Mouse (Mus musculus) heart, adult 8-10 months (tissue): ENCODE measurements around the gene Snd1. TPM values are rescaled to one million over a fixed set of nuclear protein-coding genes. Genes with fewer than 3 reads are reported as not detected.

Source experiments
- DNase-seq: peaks from one replicate; pipeline ENCODE4 v3.0.0; 2022; ENCODE audit warnings: low spot score
- total RNA-seq, 4 experiments: library from RNA; stranded (reverse); gene quantifications; 2 replicates each; pipeline ENCODE4 v1.2.4; 2022

Snd1 gene
- total RNA-seq, 4 experiments from 2014 or later: 70.6 to 88.2 (median 80.3) TPM

DNA sequence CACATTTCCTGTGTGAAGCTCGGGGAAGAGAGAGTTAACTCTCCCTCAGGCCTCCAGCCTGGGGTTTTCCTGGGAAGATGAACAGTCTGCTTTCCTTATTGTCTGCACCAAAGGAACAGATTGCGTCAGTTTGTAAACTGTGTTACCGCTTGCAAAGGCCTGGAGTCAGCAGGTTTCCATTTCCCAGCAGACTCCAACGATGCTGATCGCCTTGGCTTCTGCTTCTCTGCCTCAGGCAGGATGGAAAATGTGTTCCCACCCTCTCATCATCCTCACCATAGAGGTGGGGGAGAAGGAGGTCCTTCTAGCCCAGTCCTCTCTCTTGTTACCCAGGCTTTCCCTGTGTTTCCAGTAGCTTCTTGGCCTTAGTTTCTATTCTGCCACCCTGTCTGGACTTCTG is 389.7 kb downstream of the Snd1 start:
- DNase-seq: no peak

DNA sequence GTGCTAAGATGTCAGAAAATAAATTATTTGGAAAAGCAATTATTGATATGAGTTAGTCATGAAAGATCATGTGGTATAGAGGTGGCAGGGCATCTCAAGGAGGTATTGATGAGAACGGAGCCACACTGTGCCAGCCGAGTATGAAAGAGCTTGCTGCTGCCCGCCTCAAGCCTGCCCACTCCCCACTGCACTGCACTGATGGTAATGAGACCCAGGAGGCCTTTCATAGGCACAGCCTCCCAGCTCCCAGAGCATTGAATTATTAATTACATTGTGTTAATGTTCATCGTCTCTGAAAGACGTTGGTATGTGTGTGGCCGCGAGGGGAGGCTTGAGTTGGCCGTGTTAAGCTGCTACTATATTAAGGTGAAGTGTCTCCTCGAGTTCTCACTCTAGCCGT is 390.2 kb downstream of the Snd1 start:
- DNase-seq: no peak

DNA sequence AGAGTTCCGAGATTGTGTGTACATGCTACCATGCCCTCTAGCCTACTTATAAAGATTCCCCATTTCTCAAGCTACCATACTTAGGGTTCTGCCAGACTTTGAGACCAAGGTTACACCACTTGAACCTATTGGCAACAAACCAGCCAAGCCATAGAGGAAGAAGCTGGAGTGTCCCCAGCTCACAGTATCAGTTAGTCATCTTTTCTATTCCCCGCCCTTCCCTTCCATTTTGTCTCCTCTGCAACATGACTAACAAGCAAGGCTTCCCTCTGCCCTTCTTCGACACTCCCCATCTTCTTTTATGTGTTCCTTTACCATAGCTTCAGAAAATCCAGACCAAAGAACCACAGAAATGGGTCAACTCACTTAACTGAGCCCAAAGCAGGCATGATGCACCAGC is 391.3 kb downstream of the Snd1 start:
- no peak for DNase-seq

DNA sequence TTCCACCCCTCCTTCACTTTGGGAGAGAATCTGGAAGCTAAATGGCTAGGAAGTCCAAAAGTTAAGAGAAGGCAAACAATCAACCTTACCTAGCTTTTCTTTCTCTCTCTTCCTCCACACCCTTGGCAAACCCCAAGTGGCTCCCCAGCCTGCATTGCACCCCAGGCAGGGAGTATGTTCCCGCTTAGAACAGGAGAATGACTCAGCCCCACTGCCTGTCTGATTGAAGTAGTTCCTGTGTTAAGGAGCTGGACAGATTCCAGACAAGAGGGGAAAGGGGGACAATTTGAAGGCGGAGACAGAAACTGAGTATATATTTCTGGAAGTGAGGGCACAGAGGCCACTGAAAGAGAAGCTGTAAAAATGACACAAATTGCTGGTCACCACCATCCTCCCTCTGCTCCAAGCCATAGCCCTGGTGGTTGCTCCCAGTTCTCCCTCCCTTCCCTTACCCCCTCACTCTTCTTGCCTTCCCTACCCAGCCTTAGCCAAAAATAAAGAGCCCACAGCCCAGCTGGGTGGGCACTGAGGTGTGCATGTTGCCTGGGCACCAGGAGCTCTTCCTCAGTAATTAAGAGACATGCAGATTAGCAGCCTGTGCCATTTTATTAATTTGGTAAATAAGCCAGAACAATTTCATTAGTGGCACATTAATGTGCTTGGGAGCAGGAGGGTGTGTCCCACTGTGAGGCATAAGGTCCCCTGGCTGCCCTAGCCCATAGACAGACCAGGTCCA is 392.7 kb downstream of the Snd1 start:
- no peak for DNase-seq

DNA sequence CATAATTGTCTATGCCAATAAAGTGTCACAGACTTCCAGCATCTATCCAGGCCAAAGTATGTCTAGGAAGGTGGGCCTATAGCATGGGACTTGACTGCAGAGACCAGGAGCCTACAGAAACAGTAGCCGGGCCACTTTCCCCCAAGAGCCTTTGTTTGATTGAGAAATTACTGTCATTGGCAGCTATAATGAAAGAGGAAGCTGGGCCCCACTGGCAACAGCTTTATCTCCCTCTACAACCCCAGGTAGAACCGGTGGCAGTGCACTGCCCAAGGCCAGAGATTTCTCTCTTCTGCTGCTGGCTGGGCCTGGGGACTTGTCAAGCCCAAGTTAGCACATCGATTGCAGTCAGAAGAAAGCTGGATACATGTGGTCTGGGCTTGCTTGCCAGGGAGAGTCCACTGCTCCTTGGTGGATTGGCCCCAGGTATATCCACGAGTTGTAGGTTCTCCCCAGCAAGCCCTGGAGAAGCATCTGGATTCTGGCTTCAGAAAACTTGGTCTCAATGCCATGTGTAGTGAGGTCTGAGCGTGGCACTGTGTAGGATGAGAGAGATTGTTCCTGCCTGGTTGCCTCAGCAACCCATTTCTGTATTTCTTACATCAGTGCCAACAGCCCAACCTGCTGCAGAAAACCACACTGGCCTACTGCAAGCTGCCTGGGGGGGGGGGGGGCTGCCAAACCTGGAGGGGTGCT is 396.9 kb downstream of the Snd1 start:
- no peak for DNase-seq

DNA sequence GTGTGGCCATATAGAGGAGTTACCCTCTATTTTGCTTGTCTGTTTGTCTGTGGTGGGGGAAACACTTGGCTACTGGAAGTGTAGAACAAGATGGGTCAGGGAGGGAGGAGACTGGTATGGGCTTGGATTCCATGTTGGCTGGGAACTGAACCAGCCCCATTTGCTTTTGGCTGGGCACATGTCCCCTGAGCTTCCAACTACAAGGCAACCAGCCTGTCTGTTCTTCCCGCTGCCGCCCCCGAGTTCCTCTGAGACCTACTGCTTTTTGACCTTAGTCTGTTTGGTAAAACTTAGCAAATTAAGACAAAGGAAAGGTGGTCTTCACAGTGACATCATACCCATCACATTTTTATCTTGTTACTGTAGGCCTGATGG is 397.5 kb downstream of the Snd1 start:
- DNase-seq: no peak

DNA sequence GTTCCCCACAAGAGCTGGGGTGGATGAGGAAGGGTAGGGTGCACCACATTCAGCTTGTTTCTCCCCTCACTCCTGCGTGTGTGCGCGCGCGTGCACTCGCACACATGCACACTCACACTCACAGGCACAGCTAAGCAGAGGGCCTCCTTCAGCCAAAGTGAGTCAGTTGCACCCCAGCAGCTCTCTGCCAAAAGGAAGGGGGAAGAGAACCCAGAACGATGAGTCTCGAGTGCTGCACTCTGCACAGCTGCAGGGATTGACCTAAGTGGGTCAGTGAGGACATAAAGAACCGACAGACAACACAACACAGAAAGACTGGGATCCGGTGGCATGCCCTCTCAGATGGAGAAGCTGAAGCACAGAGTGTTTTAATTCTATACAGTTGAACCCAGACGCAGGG is 399.1 kb downstream of the Snd1 start:
- no peak for DNase-seq

DNA sequence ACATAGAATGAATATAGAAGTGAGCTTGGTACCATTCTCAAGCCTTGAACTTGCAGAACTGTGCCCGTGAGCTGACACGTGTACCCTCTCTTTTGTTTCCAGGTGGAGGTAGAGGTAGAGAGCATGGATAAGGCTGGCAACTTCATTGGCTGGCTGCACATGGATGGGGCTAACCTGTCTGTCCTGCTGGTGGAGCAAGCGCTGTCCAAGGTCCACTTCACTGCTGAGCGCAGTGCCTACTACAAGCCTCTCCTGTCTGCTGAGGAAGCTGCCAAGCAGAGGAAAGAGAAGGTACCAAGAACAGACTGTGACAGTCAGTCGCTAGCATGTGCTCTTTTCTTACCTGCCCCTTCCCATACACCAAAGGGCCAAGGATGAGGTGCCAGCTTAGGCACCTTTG is 399.8 kb downstream of the Snd1 start:
- DNase-seq: no peak

DNA sequence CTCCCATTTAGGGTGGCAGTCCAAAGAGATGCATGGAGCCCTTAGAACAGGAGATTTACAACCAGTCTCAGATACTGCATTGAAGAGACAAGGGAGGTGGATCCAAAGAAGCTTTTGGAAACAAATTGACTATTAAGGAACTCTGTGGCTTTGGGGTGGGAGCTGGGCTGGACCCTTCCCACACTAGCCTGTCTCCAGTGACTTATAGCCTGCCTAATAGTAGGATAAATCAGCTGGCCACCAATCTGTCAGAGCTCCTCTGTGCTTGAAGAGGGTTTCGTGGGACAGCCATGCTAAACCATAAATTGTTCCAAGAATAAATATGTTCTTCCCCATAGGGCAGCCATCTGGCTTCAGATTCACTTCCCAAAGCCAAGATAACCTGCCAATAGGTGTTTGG is 400.4 kb downstream of the Snd1 start:
- DNase-seq: no peak

DNA sequence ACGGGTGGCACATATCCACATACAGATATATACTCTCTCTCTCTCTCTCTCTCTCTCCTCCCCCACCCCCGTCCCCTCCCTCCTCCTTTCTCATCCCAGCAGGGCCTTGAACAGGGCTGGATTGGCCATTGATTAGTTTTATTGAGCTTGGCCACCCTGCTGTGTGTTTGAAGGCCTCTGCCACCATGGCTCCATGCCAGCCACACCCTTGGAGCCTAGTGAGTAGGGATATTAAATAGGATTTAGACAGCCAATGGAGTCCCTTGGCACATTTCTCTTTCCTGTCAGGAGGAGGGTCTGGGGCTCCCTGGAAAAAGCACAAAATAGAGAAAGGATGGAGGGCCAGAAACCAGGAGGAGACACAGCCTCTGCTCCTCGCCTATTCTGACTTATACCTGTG is 401.6 kb downstream of the Snd1 start:
- no peak for DNase-seq

DNA sequence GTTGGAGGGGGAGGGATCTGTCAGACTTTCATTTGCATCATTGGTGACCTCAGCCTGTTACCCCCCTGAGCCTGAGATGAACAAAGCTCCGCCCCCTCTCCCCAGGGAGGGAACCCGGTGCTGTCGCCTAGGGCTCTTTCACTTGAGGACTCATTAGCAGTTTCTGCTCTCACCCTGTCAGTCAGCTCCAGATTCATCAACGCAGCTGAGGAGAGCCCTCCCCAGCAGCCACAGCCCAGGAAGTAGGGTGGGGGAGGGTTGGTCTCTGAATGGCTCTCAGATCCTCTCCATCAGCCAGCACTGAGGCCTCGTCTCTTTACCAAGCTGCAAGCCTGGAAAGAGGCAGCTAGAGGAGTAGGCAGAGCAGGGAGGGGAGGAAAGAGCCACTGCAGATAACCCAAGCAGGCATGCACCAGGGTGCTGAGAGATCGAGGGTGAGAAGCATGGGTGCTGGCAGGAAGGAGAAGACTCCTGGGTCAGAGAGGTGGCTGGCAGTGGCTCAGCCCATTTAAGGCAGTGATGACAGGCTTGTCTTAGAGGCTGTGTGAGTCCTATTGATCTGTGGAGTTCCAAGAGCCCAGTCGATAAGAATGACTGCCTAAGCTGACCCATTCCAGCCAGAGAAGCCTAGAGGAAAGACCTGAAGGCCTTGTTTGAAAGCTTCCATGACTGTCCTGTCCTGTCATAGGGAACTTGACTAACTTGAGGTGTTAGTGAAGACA is 403.2 kb downstream of the Snd1 start:
- DNase-seq: no peak

DNA sequence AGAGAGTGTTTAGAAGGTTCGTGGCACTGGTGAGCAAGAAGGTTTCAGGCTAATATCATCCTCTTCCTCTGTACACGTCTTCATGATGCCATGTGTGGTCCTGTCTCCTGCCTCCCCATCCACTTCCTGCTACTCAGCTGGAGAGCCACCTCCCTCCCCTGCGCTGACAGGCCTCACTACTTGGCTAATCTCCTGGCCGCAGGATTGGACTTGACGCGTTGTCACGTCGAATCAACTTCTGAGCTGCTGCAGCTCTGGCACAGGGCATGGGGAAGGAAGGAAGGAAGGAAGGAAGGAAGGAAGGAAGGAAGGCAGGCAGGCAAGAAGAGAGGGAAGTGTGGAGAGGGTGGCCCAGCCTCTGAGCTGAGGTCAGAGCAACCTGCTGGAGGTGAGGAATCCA is 404.4 kb downstream of the Snd1 start:
- no peak for DNase-seq

DNA sequence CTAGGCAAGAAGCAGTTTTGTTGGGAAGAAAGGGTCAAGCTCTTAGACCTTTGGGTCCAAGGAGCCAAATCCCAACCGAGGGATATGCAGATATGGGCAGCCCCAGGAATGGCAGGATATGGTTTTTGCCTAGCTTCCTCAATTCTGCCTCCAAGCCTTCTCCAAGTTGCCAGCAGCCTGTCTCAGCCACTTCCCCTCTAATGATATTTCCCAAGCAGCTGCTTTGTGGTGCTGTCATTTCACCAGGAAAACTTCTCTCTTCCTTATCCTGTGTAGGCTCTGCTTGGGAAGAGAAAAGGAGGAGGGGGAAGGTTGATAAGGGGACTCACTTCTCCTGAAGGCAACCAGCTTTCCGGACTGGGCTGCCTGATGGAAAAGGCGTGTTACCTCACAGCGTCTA is 406.0 kb downstream of the Snd1 start:
- DNase-seq: peak; percentile 27

DNA sequence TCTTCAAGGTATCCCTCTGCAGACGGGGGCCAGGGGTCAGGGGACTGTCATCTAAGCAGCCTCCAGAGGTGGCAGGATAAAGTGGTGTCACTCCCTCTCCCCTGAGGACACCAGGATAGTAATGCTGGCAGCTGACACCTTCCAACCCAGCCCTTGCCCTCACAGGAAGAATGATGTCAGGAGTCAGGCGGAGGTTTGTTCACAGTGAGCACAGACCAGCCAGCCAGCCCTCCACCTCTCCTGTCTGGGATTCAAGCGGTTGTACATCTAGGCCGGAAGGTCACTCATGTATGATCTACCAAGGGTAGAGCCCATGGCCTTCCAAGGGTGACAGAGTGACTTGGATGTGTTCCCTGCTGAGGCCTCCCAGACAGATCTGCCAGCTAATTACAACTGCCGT is 408.6 kb downstream of the Snd1 start:
- peak; percentile 34 for DNase-seq

DNA sequence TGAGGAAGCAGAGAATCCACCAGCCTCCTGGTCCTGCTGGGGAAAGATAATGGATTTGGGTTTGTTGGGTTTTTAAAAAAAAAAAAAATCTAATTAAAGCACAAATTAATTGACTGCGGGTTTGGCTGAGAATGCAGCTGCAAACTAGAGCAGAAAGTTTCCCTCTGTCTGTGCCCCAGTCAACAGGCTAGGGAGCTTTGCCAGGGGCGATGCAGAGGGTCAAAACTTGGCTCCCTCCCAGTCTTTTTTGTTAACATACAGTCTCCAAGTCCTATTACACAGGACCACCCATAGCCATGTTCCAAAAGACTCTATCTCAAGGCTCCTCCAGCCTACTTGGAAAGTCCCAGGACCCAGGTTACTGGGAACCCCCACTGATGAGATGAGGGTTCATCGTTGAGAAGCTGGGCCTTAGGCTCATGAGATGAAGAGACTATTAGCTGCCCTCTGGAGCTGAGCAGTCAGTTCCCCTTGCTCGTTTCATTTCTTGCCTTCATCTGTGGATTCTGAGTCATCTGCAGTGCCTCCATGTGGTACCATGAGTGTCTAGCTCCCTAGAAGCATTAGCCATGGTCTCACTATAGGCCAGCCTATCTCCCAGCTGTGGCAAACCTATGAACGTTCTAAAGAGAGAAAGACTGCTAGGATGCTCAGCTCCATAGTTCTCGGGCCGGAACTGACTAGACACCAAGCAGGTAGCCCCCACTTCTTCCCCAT is 411.9 kb downstream of the Snd1 start:
- no peak for DNase-seq

DNA sequence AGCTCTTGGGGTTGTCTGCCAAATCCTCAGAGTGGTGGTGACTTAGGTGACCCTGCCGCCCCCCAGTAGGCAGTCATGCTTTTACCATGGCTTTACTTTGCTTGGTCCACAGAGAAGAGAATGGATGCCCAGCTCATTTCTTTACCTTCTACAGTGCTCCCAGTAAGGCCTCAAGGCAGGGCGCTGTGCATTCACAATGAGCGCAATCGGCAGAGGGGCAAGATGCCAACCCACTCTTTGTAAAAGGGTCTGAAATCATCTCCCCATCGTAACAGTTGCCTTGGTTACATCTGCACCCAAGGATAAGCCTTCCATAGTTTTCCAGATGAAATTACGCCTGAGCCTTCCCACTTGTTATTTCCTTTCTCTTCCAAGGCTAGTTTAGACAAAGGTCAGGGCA is 415.5 kb downstream of the Snd1 start:
- no peak for DNase-seq

DNA sequence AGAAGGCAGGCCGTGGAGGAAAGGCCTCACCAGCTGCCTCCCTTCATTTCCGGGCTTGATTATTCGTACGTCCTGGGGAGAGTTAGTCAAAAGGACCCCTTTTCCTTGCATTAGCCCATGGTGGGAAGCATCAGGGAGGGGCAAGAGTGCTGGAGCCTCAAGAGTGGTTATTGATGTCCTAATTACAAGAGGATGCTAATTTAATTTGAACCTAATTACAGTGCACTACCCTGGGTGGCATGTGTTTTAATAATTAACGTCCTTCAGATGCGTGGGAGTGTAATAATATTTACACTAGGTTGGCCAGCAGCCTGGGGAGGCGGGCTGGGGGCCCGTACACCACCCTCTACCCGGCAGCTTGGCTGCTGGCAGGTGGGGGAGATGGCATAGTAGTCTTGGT is 416.5 kb downstream of the Snd1 start:
- DNase-seq: no peak

DNA sequence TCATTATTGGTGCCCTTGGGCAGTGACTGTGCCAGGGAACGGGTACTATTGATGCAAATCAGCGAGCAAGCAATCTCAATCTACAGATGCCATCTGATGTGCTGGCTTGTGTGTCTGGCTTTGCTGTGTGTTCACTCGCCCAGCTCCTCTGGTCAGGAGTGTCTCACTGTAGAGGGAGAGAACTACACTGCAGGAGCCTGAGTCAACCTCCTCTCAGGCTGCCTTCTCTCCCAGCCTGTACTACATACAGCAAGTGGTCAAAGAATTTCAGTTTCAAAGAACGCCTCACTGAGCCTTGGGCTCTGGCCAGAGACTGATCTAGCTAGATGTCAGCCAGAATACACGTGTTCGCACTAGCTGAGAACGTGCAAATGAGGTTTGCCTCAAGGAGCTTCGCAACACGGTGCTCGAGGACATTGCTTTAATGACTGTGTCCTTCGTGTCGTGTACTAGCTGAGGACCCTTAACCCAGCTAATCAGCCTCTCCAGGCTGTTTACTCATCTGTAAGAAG is 420.1 kb downstream of the Snd1 start:
- DNase-seq: no peak

DNA sequence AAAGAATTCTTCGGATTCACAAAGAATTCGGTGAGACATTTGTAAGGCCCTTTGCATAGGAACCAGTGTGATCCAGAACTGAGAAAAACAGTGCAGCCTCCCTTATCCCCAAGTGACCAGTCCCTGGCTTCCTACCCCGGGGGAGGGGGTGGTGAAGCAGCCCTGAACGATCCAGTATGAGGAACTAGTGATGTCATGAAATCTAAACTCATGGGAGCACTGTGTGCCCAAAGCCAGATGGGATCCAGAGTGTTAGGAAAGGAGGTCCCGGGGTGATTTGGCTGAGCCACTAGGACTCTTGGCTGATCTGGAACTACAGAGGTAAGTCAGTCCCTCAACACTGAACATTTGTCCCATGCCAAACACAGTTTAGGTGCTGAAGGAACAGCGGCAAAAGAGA is 420.8 kb downstream of the Snd1 start:
- no peak for DNase-seq

DNA sequence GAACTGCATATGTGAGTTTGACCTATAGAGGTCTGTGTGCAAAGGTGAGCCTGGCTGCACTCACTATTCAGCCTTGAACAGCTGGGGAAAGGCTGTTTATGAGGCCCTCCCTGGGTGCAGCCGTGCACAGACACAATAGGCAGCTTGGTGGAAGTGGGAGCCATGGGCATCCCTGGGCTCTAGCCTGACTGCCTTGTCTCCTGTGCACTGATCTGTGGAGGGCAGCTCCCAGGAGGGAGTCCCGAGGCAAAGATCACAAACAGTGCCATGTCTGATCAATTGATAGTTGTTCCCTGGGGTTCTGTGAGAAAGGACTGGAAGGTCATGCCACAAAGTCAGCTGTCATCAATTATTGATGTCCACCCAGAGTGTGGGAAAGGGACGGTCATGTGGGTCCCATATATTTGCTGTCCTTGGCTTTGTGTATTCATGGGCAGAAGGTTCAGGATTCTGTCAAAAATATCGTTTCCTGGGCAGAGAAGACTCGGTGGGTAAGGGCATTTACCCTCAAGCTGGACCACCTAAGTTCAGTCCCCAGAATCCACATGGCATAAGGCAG is 421.9 kb downstream of the Snd1 start:
- no peak for DNase-seq

DNA sequence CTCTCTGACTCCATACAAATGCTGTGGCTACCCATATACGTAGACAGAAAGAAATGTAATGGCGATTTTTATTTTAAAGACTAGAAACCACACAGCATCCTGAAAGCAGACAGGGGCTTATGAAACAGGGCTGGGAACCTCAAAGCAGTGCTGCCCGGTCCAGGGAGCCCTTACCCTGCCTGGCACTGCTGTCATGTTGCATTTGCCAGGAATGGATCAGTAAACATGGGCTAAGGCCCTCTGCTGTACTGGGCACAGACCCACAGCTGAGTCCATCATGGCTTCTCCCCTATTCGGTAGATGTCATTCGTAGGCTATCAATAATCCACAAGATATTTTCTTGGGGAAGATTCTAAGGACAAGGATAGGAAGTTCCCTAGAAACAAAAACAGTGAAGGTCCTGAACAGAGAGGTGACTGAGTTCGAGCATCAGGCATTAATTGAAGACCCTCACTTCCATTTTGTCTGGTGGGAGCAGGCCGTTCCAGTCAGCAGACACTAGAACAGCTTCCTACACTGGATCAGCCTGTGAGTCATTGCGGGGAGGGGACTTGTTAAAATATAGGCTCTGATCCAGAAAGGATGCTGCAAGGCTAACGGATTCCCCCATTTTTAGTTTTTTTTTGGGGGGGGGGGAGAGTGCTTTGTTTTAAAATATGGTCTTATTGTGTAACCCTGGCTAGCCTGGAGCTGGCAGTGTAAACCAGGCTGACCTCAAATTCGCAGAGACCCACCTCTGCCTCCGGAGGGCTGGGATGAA is 422.6 kb downstream of the Snd1 start:
- no peak for DNase-seq
